Mouse (Mus musculus): Measurements from ENCODE around the gene Csf3r. TPM values are rescaled to one million over a fixed set of nuclear protein-coding genes. Genes with fewer than 3 reads are reported as not detected.
A peak's percentile ranks its signal among the peaks of the same experiment; 100 is the strongest.

Csf3r gene
- total RNA-seq, 4 experiments from 2014 or later: 4.4 to 24.6 (median 11.5) TPM

DNA sequence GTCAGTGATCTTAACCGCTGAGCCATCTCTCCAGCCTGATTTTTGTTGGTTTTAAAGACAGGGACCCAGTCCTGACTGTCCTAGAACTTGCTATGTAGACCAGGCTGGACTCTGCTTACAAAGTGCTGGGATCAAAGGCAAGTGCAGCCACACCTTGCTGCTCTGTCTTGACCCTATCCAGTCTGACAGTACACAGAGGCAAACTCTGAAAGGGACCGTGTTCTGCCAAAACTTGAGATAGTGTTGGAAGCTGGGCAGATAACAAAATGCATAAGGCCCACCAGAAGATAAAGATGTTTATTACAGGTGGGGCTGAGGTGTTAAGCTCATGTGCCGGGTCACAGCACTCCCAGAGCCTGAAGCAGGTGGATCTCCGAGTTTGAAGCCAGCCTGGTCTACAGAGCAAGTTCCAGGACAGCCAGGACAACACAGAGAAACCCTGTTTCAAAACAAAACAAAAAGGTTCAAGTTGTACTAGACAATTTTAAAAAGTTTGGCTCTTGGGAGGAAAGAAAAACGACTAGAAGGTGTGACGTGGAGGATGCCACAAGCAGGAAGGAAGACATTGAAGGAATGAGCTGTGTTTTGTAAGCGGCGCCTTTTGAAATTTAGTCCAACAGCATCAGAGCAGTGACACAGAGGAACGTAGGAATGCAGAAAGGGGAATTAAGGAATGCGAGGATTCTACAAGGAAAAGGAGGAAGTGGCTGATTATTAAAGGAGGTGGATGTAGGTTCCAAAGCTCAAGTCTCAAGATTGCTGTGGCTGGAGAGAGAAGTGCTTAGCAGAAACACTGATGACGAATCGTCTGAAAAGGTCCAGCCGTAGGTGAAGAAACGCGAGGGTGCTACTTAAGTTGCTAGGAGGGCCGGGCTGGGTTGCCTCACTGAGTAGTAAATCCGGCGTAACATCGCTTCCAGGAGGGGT is 33.1 kb downstream of the Csf3r start:
- no peak for DNase-seq (ENCODE audit: low spot score in 2 of 2)

- peak; percentile 87 to 93 for DNase-seq (ENCODE audit: low spot score in 2 of 2)
These were observed 34.0 kb downstream of the Csf3r start, which contains the start of gene Oscp1 for GRCm38 (mm10) chr4:126058134-126058996. Gene Oscp1 (plus strand): TSS chr4:126058565.

DNA sequence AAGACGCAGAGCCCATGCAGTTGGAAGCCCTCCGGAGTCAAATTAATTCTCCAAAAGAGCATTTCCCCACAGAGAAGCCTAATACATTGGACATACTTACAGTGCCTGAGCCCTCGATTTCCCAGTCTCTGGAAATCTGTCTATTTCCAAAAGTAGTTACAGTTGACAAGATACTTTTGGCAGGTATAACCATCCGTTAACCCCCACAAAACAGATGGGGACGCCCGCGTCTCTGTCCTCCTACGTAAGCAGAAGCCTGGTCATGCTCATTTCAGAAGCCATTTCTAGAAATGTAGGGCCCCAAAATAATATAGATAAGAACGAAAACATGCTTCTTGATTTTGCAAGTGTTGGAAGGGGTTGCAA is 34.6 kb downstream of the Csf3r start:
- peak in 1 of 2 experiments; percentile 65 for DNase-seq (ENCODE audit: low spot score in 2 of 2)

DNA sequence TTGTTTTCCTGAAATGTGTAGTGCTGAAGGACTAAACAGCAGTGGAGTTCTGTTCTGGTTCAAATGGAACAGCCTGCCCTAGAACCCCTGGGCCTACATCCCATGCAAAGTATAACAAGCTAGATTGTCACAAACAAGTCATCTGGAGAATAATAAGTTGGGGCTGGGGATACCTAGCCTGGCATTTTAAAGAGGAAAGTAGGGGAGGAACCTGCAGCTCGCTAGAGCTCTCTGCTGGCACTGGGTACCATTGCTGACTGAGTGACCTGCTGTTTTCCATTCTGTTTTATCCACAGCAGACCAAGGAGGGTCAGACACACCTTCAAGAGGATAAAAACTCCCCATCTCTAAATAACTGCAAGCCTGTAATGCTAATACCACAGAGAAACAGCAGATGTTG is 38.5 kb downstream of the Csf3r start:
- DNase-seq (ENCODE audit: low spot score in 2 of 2): no peak

GRCm38 (mm10) chr4:126065241-126065640 is 40.9 kb downstream of the Csf3r start:
- peak in 1 of 2 experiments; percentile 40 for DNase-seq (ENCODE audit: low spot score in 2 of 2)

DNA sequence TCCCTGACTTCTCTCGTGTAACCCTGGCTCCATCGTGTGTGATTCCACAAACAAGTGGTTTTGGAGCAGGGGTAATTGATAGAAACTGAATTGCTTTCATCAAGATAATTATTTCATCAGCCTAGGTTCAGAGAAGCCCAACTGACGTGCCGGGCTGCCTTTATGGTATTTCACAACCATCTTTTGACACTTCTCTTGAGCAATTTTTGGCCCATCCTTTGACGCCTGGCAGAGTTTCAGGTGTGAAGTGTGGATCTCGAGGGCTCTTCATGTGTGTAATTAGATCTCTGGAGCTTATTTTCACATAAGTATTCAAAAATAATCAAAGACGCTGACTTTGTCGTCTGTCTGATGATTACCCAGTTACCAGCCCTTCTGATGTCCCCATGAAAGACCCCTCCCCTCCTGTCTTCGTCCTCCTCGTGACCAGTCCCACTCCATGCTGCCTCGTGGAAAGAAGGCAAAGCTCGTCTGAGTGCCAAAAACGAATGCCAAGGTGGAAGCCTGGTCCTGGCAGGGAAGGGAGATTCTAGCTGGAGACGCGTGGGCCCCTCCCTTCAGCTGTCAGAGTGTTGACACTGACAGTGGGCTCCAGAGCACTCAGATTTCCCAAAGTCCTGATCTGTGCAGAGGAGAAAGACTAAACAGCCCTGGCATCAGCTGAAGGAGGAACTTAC is 43.2 kb downstream of the Csf3r start:
- DNase-seq (ENCODE audit: low spot score in 2 of 2): no peak

GRCm38 (mm10) chr4:126068842-126069241 is 44.5 kb downstream of the Csf3r start:
- DNase-seq (ENCODE audit: low spot score in 2 of 2): no peak

GRCm38 (mm10) chr4:126077833-126078232 is 53.5 kb downstream of the Csf3r start:
- DNase-seq (ENCODE audit: low spot score in 2 of 2): no peak

GRCm38 (mm10) chr4:126079266-126079665 is 54.9 kb downstream of the Csf3r start:
- no peak for DNase-seq (ENCODE audit: low spot score in 2 of 2)

DNA sequence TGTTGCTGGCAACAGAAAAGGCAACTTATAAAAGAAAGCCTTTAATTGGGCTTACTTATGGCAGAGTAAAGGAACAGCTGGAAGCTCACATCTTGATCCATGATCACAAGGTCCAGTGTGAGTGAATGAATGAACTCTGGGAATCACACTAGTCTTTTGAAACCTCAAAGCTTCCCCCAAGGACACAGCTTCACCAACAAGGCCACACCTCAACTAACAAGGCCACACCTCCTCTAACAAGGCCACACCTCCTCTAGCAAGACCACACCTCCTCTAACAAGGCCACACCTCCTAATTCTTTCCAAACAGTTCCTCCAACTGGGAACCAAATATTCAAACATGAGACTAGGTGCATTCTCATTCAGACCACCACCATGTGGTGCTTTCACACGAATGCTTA is 57.3 kb downstream of the Csf3r start:
- no peak for DNase-seq (ENCODE audit: low spot score in 2 of 2)

DNA sequence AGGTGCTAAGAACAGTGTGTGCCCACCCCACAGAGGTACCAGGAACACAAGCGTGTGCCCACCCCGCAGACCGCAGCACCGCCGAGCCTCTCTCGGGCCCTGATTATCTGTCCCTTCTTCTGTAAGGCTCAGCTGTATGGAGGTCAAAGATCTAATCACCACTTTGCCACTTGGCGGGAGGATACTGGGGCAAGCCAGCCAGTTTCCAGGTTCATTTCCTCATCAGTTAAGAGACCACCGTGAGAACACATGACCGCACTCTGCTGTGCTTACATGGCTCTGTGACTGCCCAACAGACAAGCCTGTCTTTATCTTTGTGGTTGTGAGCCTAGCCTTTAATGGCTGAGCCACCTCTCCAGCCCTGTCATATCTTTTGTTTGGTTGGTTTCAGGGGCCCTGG is 58.7 kb downstream of the Csf3r start:
- no peak for DNase-seq (ENCODE audit: low spot score in 2 of 2)

DNA sequence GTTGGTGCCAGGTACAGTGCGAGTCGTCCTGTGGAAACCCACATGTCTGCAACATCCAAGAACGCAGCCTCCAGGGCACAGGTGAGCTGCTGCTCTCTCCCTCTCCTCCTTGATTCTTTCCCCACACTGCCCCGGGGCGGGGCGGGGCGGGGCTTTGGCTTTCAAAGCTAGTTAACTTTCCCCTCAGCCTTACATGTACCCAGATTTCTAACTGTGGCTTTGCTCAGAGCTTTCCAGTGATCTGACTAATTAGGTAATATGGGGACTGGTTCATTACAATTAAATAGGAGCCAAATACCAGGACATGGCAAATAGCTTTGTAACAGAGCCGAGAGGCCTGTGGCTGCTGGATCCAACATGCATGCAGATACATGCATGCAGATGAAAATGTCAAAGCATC is 60.0 kb downstream of the Csf3r start:
- DNase-seq (ENCODE audit: low spot score in 2 of 2): no peak

GRCm38 (mm10) chr4:126085996-126086576 is 61.7 kb downstream of the Csf3r start:
- peak; percentile 47 to 63 for DNase-seq (ENCODE audit: low spot score in 2 of 2)

GRCm38 (mm10) chr4:126090101-126090847 is 65.9 kb downstream of the Csf3r start:
- DNase-seq (ENCODE audit: low spot score in 2 of 2): no peak

DNA sequence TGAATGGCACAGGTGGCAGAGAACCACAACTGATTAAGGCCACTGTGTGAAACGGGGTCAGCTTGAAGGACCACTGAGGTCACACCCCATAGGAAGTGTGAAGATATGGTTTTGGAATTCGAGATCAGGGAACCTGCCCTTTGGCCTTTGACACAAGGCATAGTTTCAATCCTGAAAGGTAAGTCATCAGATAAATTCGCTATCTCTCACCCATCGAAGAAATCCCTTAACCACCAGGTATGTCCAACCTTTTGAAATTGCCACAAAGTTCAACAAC is 66.4 kb downstream of the Csf3r start:
- DNase-seq (ENCODE audit: low spot score in 2 of 2): no peak

DNA sequence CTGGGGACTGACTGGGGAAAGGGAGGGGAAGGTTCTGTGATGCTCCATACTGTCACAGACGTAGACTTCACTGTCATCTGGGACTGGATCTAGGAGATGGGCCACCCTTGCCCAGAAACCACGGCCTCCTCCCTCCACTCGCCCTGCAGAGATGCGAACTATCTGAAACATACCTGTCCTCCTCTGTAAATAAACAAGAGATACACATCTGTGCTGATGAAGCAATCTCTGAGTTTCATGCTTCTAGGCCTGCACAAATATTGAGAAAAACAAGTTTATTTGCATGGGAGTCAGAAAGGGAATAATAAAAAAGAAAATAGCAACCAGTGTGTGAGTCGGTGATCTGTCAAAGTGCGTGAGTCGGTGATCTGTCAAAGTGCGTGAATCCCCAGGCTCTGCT is 67.5 kb downstream of the Csf3r start:
- no peak for DNase-seq (ENCODE audit: low spot score in 2 of 2)

Other genes with a start within 250 kb of the Csf3r start
- 10 to 100 TPM; 47.9 to 55.3 (median 51.5) TPM for gene Mrps15, start 22.4 kb downstream of the Csf3r start, total RNA-seq (2022)
- 10 to 100 TPM; 56.3 to 72.2 (median 62.4) TPM for gene Oscp1, start 34.0 kb downstream of the Csf3r start, total RNA-seq (2022)
- gene Lsm10, start 72.1 kb downstream of the Csf3r start, total RNA-seq (2022): 10 to 100 TPM; 14.5 to 18.7 (median 15.5) TPM
- 10 to 100 TPM; 28.8 to 37.6 (median 33.8) TPM for gene Stk40, start 79.4 kb downstream of the Csf3r start, total RNA-seq (2022)
- gene Eva1b, start 123.2 kb downstream of the Csf3r start, total RNA-seq (2022): 1 to 10 TPM; 2.4 to 5.6 (median 3.1) TPM
- gene Sh3d21, start 138.9 kb downstream of the Csf3r start, total RNA-seq (2022): 1 to 10 TPM in 1 of 4 experiments, under 1 TPM in 3; 0.63 to 1.4 (median 0.85) TPM
- gene Thrap3, start 178.2 kb downstream of the Csf3r start, total RNA-seq (2022): 100 to 1,000 TPM; 127 to 151 (median 148) TPM
- gene Map7d1, start 231.8 kb downstream of the Csf3r start, total RNA-seq (2022): 100 to 1,000 TPM; 224 to 273 (median 253) TPM
- 10 to 100 TPM; 86.2 to 93.4 (median 89.3) TPM for gene Trappc3, start 237.8 kb downstream of the Csf3r start, total RNA-seq (2022)